Mouse (Mus musculus): ENCODE data around the gene Casp9. TPM values are rescaled to one million over a fixed set of nuclear protein-coding genes. Genes with fewer than 3 reads are reported as not detected.

Gene Casp9
- polyA plus RNA-seq (2014; fragmentation: Nextera tagmentation; extraction: Ambion mirVana): 16.5 and 18.3 TPM in 2 replicates

- H3K9me3 ChIP-seq (ENCODE audit: control insufficient read depth, low read length): no peaks in the 10 kb centered on the region
- peaks cover 6% of the 10 kb centered on the region; the same call in 1 of the 2 replicates for H3K36me3 ChIP-seq (ENCODE audit: control insufficient read depth, insufficient read depth, low read length)
- peaks cover 22% of the 10 kb centered on the region for H3K4me1 ChIP-seq (replicated peaks; ENCODE audit: control insufficient read depth, insufficient read depth, low read length)
- peak within 1 kb of the TSS; percentile 69 for H3K4me2 ChIP-seq
- peak within 1 kb of the TSS; percentile 65 for H3K9ac ChIP-seq (ENCODE audit: low read depth, low read length)
- DNase-seq (ENCODE audit: low spot score) (peak; percentile 99), ATAC-seq (replicated peaks; ENCODE audit: low FRiP score) (peak; percentile 81)
- H3K4me3 ChIP-seq (ENCODE audit: low read depth, low read length): peak within 1 kb of the TSS; percentile 78
- no peaks in the 10 kb centered on the region for H3K27me3 ChIP-seq (replicated peaks; ENCODE audit: control insufficient read depth, insufficient read depth, low read length)
- H3K27ac ChIP-seq (ENCODE audit: low read depth, low read length): peak within 1 kb of the TSS; percentile 93
- WGBS: under 1% methylated on average over 76 of the region's 80 CpGs
Measured at GRCm38 (mm10) chr4:141793282-141794151, at the start of gene Casp9. Casp9 (plus strand) TSS chr4:141793612.

GRCm38 (mm10) chr4:141746578-141747346 is 46.6 kb upstream of the Casp9 start, which contains the start of gene Agmat:
Agmat (plus strand) TSS chr4:141746672.
- ATAC-seq (replicated peaks; ENCODE audit: low FRiP score) (no peak), DNase-seq (ENCODE audit: low spot score) (no peak)
- H3K4me2 ChIP-seq: peak within 1 kb of the TSS; percentile 43
- peak within 1 kb of the TSS; percentile 43; the same call in 1 of the 2 replicates for H3K27ac ChIP-seq (ENCODE audit: low read depth, low read length)
- peak within 1 kb of the TSS; percentile 27 for H3K4me3 ChIP-seq (ENCODE audit: low read depth, low read length)
- no peaks in the 10 kb centered on the region for H3K36me3 ChIP-seq (ENCODE audit: control insufficient read depth, insufficient read depth, low read length)
- WGBS: 31% methylated on average over 25 of the region's 25 CpGs
- H3K9me3 ChIP-seq (ENCODE audit: control insufficient read depth, low read length): no peaks in the 10 kb centered on the region
- peak within 1 kb of the TSS; percentile 47 for H3K9ac ChIP-seq (ENCODE audit: low read depth, low read length)
- H3K27me3 ChIP-seq (replicated peaks; ENCODE audit: control insufficient read depth, insufficient read depth, low read length): no peaks in the 10 kb centered on the region
- peaks cover 17% of the 10 kb centered on the region for H3K4me1 ChIP-seq (replicated peaks; ENCODE audit: control insufficient read depth, insufficient read depth, low read length)

- Histone ChIP-seq H3K4me1 (replicated peaks; ENCODE audit: control insufficient read depth, insufficient read depth, low read length) (peaks cover 21% of the 10 kb centered on the region), H3K36me3 (ENCODE audit: control insufficient read depth, insufficient read depth, low read length) (no peaks in the 10 kb centered on the region), H3K9ac (ENCODE audit: low read depth, low read length) (no peak overlapping the region), H3K4me3 (ENCODE audit: low read depth, low read length) (no peak overlapping the region), H3K27ac (ENCODE audit: low read depth, low read length) (peak overlapping the region; percentile 14; the same call in 1 of the 2 replicates), H3K4me2 (peak overlapping the region; percentile 31), H3K9me3 (ENCODE audit: control insufficient read depth, low read length) (no peaks in the 10 kb centered on the region), H3K27me3 (replicated peaks; ENCODE audit: control insufficient read depth, insufficient read depth, low read length) (no peaks in the 10 kb centered on the region)
- ATAC-seq (replicated peaks; ENCODE audit: low FRiP score): no peak
- no peak for DNase-seq (ENCODE audit: low spot score)
- 42% methylated on average over 11 of the region's 11 CpGs for WGBS
Measured at GRCm38 (mm10) chr4:141749557-141749956, 43.9 kb upstream of the Casp9 start.

GRCm38 (mm10) chr4:141750826-141751225 is 42.6 kb upstream of the Casp9 start:
- Histone ChIP-seq H3K27ac (ENCODE audit: low read depth, low read length) (peak overlapping the region; percentile 94), H3K36me3 (ENCODE audit: control insufficient read depth, insufficient read depth, low read length) (no peaks in the 10 kb centered on the region), H3K27me3 (replicated peaks; ENCODE audit: control insufficient read depth, insufficient read depth, low read length) (no peaks in the 10 kb centered on the region), H3K9ac (ENCODE audit: low read depth, low read length) (peak overlapping the region; percentile 51; the same call in 1 of the 2 replicates), H3K4me2 (peak overlapping the region; percentile 66), H3K4me3 (ENCODE audit: low read depth, low read length) (no peak overlapping the region), H3K9me3 (ENCODE audit: control insufficient read depth, low read length) (no peaks in the 10 kb centered on the region), H3K4me1 (replicated peaks; ENCODE audit: control insufficient read depth, insufficient read depth, low read length) (peaks cover 21% of the 10 kb centered on the region)
- DNase-seq (ENCODE audit: low spot score) (no peak), ATAC-seq (replicated peaks; ENCODE audit: low FRiP score) (no peak)
- WGBS: 59% methylated on average over 3 of the region's 3 CpGs

GRCm38 (mm10) chr4:141751419-141752075 is 41.9 kb upstream of the Casp9 start:
- WGBS: 10% methylated on average over 4 of the region's 4 CpGs
- peak overlapping the region; percentile 66 for H3K4me2 ChIP-seq
- peaks cover 21% of the 10 kb centered on the region for H3K4me1 ChIP-seq (replicated peaks; ENCODE audit: control insufficient read depth, insufficient read depth, low read length)
- H3K9me3 ChIP-seq (ENCODE audit: control insufficient read depth, low read length): no peaks in the 10 kb centered on the region
- H3K36me3 ChIP-seq (ENCODE audit: control insufficient read depth, insufficient read depth, low read length): no peaks in the 10 kb centered on the region
- H3K4me3 ChIP-seq (ENCODE audit: low read depth, low read length): peak overlapping the region; percentile 22
- no peaks in the 10 kb centered on the region for H3K27me3 ChIP-seq (replicated peaks; ENCODE audit: control insufficient read depth, insufficient read depth, low read length)
- H3K9ac ChIP-seq (ENCODE audit: low read depth, low read length): peak overlapping the region; percentile 51
- DNase-seq (ENCODE audit: low spot score) (peak; percentile 61), ATAC-seq (replicated peaks; ENCODE audit: low FRiP score) (peak; percentile 91)
- peak overlapping the region; percentile 94 for H3K27ac ChIP-seq (ENCODE audit: low read depth, low read length)

- peak; percentile 93 for ATAC-seq (replicated peaks; ENCODE audit: low FRiP score)
- 2% methylated on average over 4 of the region's 4 CpGs for WGBS
- Histone ChIP-seq H3K4me1 (replicated peaks; ENCODE audit: control insufficient read depth, insufficient read depth, low read length) (peaks cover 21% of the 10 kb centered on the region), H3K4me2 (peak overlapping the region; percentile 66), H3K27me3 (replicated peaks; ENCODE audit: control insufficient read depth, insufficient read depth, low read length) (no peaks in the 10 kb centered on the region), H3K36me3 (ENCODE audit: control insufficient read depth, insufficient read depth, low read length) (no peaks in the 10 kb centered on the region), H3K9me3 (ENCODE audit: control insufficient read depth, low read length) (no peaks in the 10 kb centered on the region), H3K9ac (ENCODE audit: low read depth, low read length) (peak overlapping the region; percentile 49; the same call in 1 of the 2 replicates), H3K4me3 (ENCODE audit: low read depth, low read length) (peak overlapping the region; percentile 22), H3K27ac (ENCODE audit: low read depth, low read length) (peak overlapping the region; percentile 94)
- peak; percentile 71 for DNase-seq (ENCODE audit: low spot score)
Measured at GRCm38 (mm10) chr4:141752076-141752421, 41.4 kb upstream of the Casp9 start.

- WGBS: 88% methylated on average over 19 of the region's 19 CpGs
- peaks cover 37% of the 10 kb centered on the region for H3K4me1 ChIP-seq (replicated peaks; ENCODE audit: control insufficient read depth, insufficient read depth, low read length)
Measured at GRCm38 (mm10) chr4:141755375-141755930, 38.0 kb upstream of the Casp9 start.

GRCm38 (mm10) chr4:141757124-141757523 is 36.3 kb upstream of the Casp9 start:
- ATAC-seq (replicated peaks; ENCODE audit: low FRiP score) (no peak), DNase-seq (ENCODE audit: low spot score) (no peak)
- Histone ChIP-seq H3K4me2 (no peak overlapping the region), H3K27ac (ENCODE audit: low read depth, low read length) (no peak overlapping the region), H3K9ac (ENCODE audit: low read depth, low read length) (no peak overlapping the region), H3K4me3 (ENCODE audit: low read depth, low read length) (no peak overlapping the region), H3K4me1 (replicated peaks; ENCODE audit: control insufficient read depth, insufficient read depth, low read length) (peaks cover 27% of the 10 kb centered on the region), H3K36me3 (ENCODE audit: control insufficient read depth, insufficient read depth, low read length) (no peaks in the 10 kb centered on the region), H3K9me3 (ENCODE audit: control insufficient read depth, low read length) (no peaks in the 10 kb centered on the region), H3K27me3 (replicated peaks; ENCODE audit: control insufficient read depth, insufficient read depth, low read length) (no peaks in the 10 kb centered on the region)
- WGBS: 86% methylated on average over 3 of the region's 3 CpGs

More at GRCm38 (mm10) chr4:141755375-141755930, 38.0 kb upstream of the Casp9 start:
- no peaks in the 10 kb centered on the region for H3K36me3 ChIP-seq (ENCODE audit: control insufficient read depth, insufficient read depth, low read length)
- H3K27me3 ChIP-seq (replicated peaks; ENCODE audit: control insufficient read depth, insufficient read depth, low read length): no peaks in the 10 kb centered on the region
- ATAC-seq (replicated peaks; ENCODE audit: low FRiP score) (no peak), DNase-seq (ENCODE audit: low spot score) (no peak)
- H3K9me3 ChIP-seq (ENCODE audit: control insufficient read depth, low read length): no peaks in the 10 kb centered on the region
- no peak overlapping the region for H3K9ac ChIP-seq (ENCODE audit: low read depth, low read length)
- no peak overlapping the region for H3K4me3 ChIP-seq (ENCODE audit: low read depth, low read length)
- no peak overlapping the region for H3K27ac ChIP-seq (ENCODE audit: low read depth, low read length)
- no peak overlapping the region for H3K4me2 ChIP-seq
